Mouse (Mus musculus): ENCODE measurements at regions not wholly inside any gene's neighbourhood (a gene's known extent, or its start where the extent isn't known, plus 50 kb on each side); places are given as distances from the start of the nearest gene placed in this dataset.

DNA sequence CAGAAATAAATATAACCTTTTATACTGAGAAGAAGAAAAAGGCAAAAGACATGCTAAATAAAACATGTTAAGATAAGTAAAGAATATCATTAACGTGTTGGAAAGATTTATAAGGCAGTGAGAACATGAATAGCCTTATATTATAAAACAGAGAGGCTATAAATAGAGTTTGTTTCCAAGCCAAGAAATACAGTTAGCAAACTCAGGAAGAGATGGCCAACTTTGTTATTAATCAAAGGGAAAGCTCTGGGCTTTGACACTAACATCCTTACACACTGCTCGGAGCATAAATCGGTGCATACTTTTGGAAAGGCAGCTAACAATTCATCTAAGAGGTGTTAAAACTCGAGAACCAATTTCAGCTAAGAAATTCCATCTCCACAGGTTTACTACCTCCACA lies 106.3 kb upstream of the Gm26657 start:
- WGBS = 89% methylated on average over 4 of the region's 4 CpGs
- Histone ChIP-seq H3K27ac (replicated peaks; ENCODE audit: low read depth, low read length) (no peak overlapping the region), H3K4me2 (ENCODE audit: low read length) (no peak overlapping the region), H3K9ac (replicated peaks; ENCODE audit: low read length) (no peak overlapping the region), H3K36me3 (ENCODE audit: control insufficient read depth, insufficient read depth, low read length) (no peaks in the 10 kb centered on the region), H3K27me3 (ENCODE audit: control insufficient read depth, insufficient read depth, low read length) (no peaks in the 10 kb centered on the region), H3K4me1 (ENCODE audit: control insufficient read depth, insufficient read depth, low read length) (no peaks in the 10 kb centered on the region), H3K9me3 (ENCODE audit: control insufficient read depth, low read length) (no peaks in the 10 kb centered on the region), H3K4me3 (replicated peaks; ENCODE audit: low read depth, low read length) (no peak overlapping the region)
- DNase-seq (no peak), ATAC-seq (ENCODE audit: low FRiP score, low TSS enrichment) (no peak)

DNA sequence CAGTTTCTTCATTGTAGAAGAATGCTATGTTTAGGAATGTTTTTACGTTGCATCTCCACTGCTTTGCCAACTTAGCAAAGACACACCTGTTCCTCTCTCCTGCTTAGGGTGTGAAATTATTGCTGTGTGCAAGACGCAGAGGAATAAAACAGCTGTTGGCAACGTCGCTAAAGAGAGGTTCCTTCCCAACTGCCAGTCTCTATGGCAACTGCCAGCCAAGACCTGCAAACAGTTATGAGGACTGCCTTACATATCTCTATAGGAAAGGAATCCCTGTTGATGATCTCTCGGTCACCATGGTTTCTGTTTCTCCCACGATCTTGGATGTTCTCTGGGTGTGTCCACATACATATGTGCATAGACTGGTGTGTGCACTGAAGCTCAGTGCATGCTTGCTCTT lies 109.6 kb upstream of the Gm26657 start:
- H3K36me3 ChIP-seq (ENCODE audit: control insufficient read depth, insufficient read depth, low read length) = no peaks in the 10 kb centered on the region
- DNase-seq (no peak), ATAC-seq (ENCODE audit: low FRiP score, low TSS enrichment) (no peak)
- H3K4me1 ChIP-seq (ENCODE audit: control insufficient read depth, insufficient read depth, low read length) = no peaks in the 10 kb centered on the region
- H3K27ac ChIP-seq (replicated peaks; ENCODE audit: low read depth, low read length) = no peak overlapping the region
- H3K27me3 ChIP-seq (ENCODE audit: control insufficient read depth, insufficient read depth, low read length) = no peaks in the 10 kb centered on the region
- H3K9me3 ChIP-seq (ENCODE audit: control insufficient read depth, low read length) = no peaks in the 10 kb centered on the region
- no peak overlapping the region for H3K9ac ChIP-seq (replicated peaks; ENCODE audit: low read length)
- no peak overlapping the region for H3K4me3 ChIP-seq (replicated peaks; ENCODE audit: low read depth, low read length)
- no peak overlapping the region for H3K4me2 ChIP-seq (ENCODE audit: low read length)
- WGBS = 81% methylated on average over 6 of the region's 6 CpGs

DNA sequence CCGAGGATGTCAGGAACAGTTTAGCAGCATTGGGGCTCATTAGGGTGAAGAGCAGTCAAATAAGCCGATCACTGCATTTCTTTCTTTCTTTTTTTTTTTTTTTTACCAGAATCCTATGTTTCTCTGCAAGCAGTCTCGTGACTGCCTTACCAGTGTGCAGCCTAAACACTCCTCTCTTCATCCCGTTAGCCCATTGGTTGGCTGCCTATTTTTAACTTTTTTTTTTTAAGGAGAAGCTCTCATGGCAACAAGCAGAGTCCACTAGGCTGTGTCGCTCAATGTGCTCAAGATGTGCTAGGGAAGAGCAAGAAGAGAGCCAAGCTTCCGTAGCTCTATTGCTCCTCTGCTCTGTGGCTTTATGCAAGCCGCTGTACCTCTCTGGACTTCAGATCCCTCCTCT lies 112.7 kb upstream of the Gm26657 start:
- no peak for ATAC-seq (ENCODE audit: low FRiP score, low TSS enrichment)
- Histone ChIP-seq H3K4me2 (ENCODE audit: low read length) (no peak overlapping the region), H3K27me3 (ENCODE audit: control insufficient read depth, insufficient read depth, low read length) (no peaks in the 10 kb centered on the region), H3K36me3 (ENCODE audit: control insufficient read depth, insufficient read depth, low read length) (no peaks in the 10 kb centered on the region), H3K4me3 (replicated peaks; ENCODE audit: low read depth, low read length) (no peak overlapping the region), H3K4me1 (ENCODE audit: control insufficient read depth, insufficient read depth, low read length) (no peaks in the 10 kb centered on the region), H3K9ac (replicated peaks; ENCODE audit: low read length) (no peak overlapping the region), H3K9me3 (ENCODE audit: control insufficient read depth, low read length) (no peaks in the 10 kb centered on the region), H3K27ac (replicated peaks; ENCODE audit: low read depth, low read length) (no peak overlapping the region)
- 74% methylated on average over 7 of the region's 7 CpGs for whole genome bisulfite sequencing
- DNase-seq = no peak

DNA sequence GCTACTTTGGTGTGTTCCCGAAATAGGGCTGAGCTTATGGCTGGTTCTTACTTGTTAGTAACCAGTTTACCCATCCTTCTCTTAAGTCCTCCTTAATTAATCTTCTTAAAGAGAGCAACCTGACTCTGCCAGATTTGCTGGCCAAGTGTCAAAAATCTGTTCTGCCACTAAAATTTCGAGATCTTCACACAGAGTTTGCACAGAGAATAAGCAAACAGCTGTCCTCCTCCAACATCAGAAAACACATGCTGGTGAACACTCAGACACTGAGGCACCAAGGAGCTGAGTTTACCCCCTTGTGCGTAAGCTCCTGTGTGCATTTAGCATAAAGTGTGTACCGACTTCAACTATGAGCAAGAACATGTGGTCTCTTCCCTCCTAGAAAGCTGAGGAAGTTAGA lies 118.1 kb upstream of the Gm26657 start:
- no peaks in the 10 kb centered on the region for H3K4me1 ChIP-seq (ENCODE audit: control insufficient read depth, insufficient read depth, low read length)
- ATAC-seq (ENCODE audit: low FRiP score, low TSS enrichment) (no peak), DNase-seq (no peak)
- no peak overlapping the region for H3K4me2 ChIP-seq (ENCODE audit: low read length)
- no peaks in the 10 kb centered on the region for H3K9me3 ChIP-seq (ENCODE audit: control insufficient read depth, low read length)
- 84% methylated on average over 4 of the region's 4 CpGs for WGBS
- H3K9ac ChIP-seq (replicated peaks; ENCODE audit: low read length) = no peak overlapping the region
- no peak overlapping the region for H3K4me3 ChIP-seq (replicated peaks; ENCODE audit: low read depth, low read length)
- no peaks in the 10 kb centered on the region for H3K36me3 ChIP-seq (ENCODE audit: control insufficient read depth, insufficient read depth, low read length)
- H3K27me3 ChIP-seq (ENCODE audit: control insufficient read depth, insufficient read depth, low read length) = no peaks in the 10 kb centered on the region
- H3K27ac ChIP-seq (replicated peaks; ENCODE audit: low read depth, low read length) = no peak overlapping the region

DNA sequence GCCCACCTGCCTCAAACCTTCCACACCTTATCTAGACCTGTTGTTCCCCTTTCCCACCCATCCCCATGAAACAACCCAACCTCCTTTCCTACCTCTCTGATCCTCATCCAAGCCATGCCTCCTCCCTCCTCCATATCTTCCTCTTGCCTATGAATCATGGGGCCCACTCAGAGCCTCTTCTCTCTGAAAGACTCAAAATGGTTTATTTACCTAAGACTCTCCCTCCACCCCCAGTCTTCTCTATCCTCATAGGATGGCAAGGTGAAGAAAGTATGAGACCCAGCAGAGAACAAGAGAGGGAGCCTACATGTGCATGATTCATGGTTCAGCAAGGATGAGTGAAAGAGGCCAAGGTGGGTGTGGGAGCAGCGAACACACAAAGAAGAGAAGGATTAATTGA lies 118.5 kb upstream of the Gm26657 start:
- Histone ChIP-seq H3K27me3 (ENCODE audit: control insufficient read depth, insufficient read depth, low read length) (no peaks in the 10 kb centered on the region), H3K4me2 (ENCODE audit: low read length) (no peak overlapping the region), H3K9ac (replicated peaks; ENCODE audit: low read length) (no peak overlapping the region), H3K4me3 (replicated peaks; ENCODE audit: low read depth, low read length) (no peak overlapping the region), H3K36me3 (ENCODE audit: control insufficient read depth, insufficient read depth, low read length) (no peaks in the 10 kb centered on the region), H3K27ac (replicated peaks; ENCODE audit: low read depth, low read length) (no peak overlapping the region), H3K4me1 (ENCODE audit: control insufficient read depth, insufficient read depth, low read length) (no peaks in the 10 kb centered on the region), H3K9me3 (ENCODE audit: control insufficient read depth, low read length) (no peaks in the 10 kb centered on the region)
- DNase-seq (no peak), ATAC-seq (ENCODE audit: low FRiP score, low TSS enrichment) (no peak)
- 85% methylated on average over 1 of the region's 1 CpGs for WGBS

DNA sequence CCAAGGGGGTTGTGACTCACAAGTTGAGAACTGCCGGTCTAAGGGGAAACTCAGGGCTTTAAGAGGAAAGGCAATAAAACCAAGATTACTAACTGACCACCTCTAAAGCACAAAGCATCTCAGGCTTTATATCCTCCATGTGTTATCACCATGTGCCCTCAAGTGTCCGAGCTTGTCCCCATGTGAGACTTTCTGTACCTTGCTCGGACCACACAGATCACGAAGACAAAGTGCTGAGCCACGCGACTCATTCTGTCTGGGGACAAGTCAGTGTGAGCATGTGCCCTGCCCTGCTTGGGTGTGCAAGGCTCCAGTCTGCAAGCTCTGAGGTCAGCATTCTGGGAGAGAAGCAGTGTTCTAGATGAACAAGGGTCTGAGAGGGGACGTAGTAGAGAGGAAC lies 119.2 kb upstream of the Gm26657 start:
- no peaks in the 10 kb centered on the region for H3K27me3 ChIP-seq (ENCODE audit: control insufficient read depth, insufficient read depth, low read length)
- DNase-seq (no peak), ATAC-seq (ENCODE audit: low FRiP score, low TSS enrichment) (no peak)
- no peaks in the 10 kb centered on the region for H3K36me3 ChIP-seq (ENCODE audit: control insufficient read depth, insufficient read depth, low read length)
- H3K4me1 ChIP-seq (ENCODE audit: control insufficient read depth, insufficient read depth, low read length) = no peaks in the 10 kb centered on the region
- no peak overlapping the region for H3K27ac ChIP-seq (replicated peaks; ENCODE audit: low read depth, low read length)
- WGBS = 93% methylated on average over 7 of the region's 7 CpGs
- H3K9me3 ChIP-seq (ENCODE audit: control insufficient read depth, low read length) = no peaks in the 10 kb centered on the region
- H3K9ac ChIP-seq (replicated peaks; ENCODE audit: low read length) = no peak overlapping the region
- H3K4me3 ChIP-seq (replicated peaks; ENCODE audit: low read depth, low read length) = no peak overlapping the region
- H3K4me2 ChIP-seq (ENCODE audit: low read length) = no peak overlapping the region

DNA sequence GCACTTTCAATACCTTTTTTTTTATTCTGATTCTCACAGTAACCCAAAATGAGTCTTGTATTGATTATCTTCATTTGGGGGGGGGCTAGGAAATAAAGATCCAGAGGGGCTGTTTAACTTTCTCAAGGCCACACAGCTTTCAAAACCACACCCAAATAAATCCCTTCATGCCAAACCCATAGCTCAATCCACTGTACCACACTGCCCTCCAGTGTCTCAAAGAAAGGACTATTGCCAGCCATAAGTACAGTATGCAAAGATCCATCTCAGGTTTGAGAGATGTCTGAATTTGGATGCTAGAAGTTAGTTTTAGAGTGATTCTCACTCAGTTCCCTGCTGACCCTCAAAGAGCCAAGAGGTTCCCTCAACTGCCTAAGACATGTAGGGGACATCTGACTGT lies 120.1 kb upstream of the Gm26657 start:
- Histone ChIP-seq H3K9me3 (ENCODE audit: control insufficient read depth, low read length) (no peaks in the 10 kb centered on the region), H3K36me3 (ENCODE audit: control insufficient read depth, insufficient read depth, low read length) (no peaks in the 10 kb centered on the region), H3K27me3 (ENCODE audit: control insufficient read depth, insufficient read depth, low read length) (no peaks in the 10 kb centered on the region), H3K4me3 (replicated peaks; ENCODE audit: low read depth, low read length) (no peak overlapping the region), H3K4me2 (ENCODE audit: low read length) (no peak overlapping the region), H3K9ac (replicated peaks; ENCODE audit: low read length) (no peak overlapping the region), H3K27ac (replicated peaks; ENCODE audit: low read depth, low read length) (no peak overlapping the region), H3K4me1 (ENCODE audit: control insufficient read depth, insufficient read depth, low read length) (no peaks in the 10 kb centered on the region)
- no peak for DNase-seq
- ATAC-seq (ENCODE audit: low FRiP score, low TSS enrichment) = no peak

DNA sequence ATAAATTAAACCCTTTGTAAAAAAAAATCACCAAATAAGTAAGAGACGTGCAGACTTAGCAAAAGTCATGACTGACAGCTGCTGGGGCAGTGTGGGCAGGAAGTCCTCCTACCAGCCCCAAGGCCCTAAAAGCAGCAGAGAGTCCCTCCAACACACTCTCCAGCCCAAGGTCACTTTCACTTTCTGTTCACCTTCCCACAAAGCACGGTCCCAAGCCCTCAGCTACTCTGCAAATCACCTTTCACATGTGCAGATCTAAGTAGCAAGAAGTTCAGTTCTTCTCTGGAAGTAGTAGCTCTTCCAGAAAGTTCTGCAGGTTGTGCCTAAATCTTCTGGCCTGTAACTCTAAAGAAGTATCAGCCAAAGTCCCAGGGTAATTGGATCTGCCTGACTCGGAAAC lies 120.8 kb upstream of the Gm26657 start:
- Histone ChIP-seq H3K27me3 (ENCODE audit: control insufficient read depth, insufficient read depth, low read length) (no peaks in the 10 kb centered on the region), H3K4me2 (ENCODE audit: low read length) (no peak overlapping the region), H3K36me3 (ENCODE audit: control insufficient read depth, insufficient read depth, low read length) (no peaks in the 10 kb centered on the region), H3K4me1 (ENCODE audit: control insufficient read depth, insufficient read depth, low read length) (no peaks in the 10 kb centered on the region), H3K4me3 (replicated peaks; ENCODE audit: low read depth, low read length) (no peak overlapping the region), H3K27ac (replicated peaks; ENCODE audit: low read depth, low read length) (no peak overlapping the region), H3K9ac (replicated peaks; ENCODE audit: low read length) (no peak overlapping the region), H3K9me3 (ENCODE audit: control insufficient read depth, low read length) (no peaks in the 10 kb centered on the region)
- ATAC-seq (ENCODE audit: low FRiP score, low TSS enrichment) = no peak
- 89% methylated on average over 3 of the region's 3 CpGs for WGBS
- DNase-seq = no peak

DNA sequence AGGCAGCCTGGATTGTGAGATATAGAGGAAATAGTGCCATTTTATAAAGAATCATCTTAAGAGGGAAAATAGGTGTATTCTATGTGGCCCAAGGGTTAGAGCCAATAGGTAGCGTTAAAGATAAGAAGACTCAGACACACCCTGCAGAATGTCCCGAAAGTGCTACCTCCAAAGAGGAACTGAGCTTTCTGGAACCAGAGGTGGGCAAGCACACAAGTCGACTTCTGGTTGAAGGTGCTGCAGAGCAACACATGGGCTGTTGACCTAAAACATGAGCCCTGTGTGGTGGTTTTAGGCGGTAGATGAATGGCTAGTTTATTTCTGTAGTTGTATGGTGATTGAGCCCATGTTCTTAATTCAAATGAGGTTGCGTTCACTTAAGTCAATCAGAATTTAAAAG lies 121.4 kb upstream of the Gm26657 start:
- Histone ChIP-seq H3K4me1 (ENCODE audit: control insufficient read depth, insufficient read depth, low read length) (no peaks in the 10 kb centered on the region), H3K27me3 (ENCODE audit: control insufficient read depth, insufficient read depth, low read length) (no peaks in the 10 kb centered on the region), H3K36me3 (ENCODE audit: control insufficient read depth, insufficient read depth, low read length) (no peaks in the 10 kb centered on the region), H3K4me2 (ENCODE audit: low read length) (no peak overlapping the region), H3K4me3 (replicated peaks; ENCODE audit: low read depth, low read length) (no peak overlapping the region), H3K9ac (replicated peaks; ENCODE audit: low read length) (no peak overlapping the region), H3K9me3 (ENCODE audit: control insufficient read depth, low read length) (no peaks in the 10 kb centered on the region), H3K27ac (replicated peaks; ENCODE audit: low read depth, low read length) (no peak overlapping the region)
- 92% methylated on average over 5 of the region's 5 CpGs for WGBS
- ATAC-seq (ENCODE audit: low FRiP score, low TSS enrichment) (no peak), DNase-seq (no peak)

Measured in midbrain, embryonic 14.5 days (tissue).